Mouse (Mus musculus) CH12F3 (cell line): ENCODE results near the gene E130208F15Rik.

Experiments
- in situ Hi-C: fragments of 300-500 bp; cut with MboI; formaldehyde crosslinking; loops from 2 replicates; pipeline ENCODE4 v1.14.3; 2020; ENCODE audit warnings: low sequenced_read_pairs

Gene E130208F15Rik

DNA sequence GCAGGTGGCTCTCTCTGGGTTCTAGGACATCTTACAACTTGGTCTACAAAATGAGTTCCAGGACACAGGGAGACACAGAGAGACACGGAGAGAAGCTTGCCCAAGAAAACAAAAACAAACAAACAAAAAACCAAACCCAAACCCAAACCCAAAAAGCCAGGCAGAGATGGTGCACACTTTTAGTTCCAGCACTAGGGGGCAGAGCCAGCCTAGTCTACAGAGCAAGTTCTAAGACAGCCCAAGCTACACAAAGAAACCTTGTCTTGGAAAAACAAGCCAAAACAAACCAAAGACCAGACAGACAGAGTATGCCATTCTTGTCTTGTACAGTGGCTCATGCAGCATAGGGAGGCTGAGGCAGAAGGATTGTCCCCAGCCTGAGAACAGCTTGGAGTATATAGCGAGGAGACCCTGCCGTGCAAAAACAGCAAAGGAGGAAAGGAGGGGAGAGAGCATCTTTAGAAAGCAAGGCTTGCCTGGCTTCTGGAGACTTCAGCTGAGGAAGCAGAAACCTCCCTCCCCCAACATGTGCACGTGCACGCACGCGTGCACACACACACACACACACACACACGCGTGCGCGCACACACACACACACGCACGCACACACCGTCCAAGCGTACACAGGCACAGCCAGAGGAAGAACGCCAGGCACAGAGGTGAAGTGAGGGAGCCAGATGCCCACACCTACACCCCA, 15.3 kb upstream of the E130208F15Rik start:
- in situ Hi-C loops = no loop called here

DNA sequence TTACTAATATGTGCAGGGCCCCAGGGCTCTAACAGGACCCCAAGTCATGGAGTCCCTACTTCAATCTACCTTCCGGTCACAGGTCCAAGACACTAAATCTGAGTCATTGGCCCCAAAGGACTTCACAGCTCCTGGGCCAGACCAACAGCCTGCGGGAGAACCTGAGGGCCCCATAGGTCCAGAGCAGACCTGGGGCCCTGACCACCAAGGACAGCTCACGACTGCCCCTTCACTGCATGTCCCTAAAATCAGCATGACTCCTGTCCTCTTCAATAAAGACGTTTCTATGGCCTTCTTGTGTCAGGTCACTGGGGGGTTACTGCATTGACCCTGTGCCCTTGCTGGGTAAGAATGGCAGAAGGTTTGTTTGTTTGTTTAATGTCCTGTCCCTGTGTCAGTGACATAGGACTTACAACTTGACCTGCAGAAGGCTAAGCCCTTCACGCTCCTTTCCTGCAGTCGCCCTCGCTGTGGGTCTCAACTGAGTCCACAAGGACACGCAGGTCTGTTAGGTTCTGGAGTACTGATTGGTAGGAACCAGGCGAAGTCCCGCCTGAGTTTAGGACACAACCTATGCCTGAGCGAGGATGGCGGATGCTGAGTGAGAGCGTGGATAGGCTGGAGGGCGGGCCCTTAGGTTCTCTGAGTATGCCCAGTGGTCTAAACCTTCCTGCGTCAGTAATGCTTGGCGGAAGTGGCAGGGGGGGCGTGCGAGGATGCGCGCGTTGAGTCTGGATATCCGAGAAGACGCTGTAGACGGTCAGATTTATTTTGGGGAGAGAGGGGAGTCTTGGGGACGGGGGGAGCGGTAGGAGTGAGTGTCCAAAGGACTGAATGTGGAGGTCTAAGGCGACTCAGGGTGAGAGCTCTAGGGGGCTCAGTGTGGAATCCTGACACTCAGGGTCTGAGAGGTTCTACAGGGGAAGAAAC, 13.2 kb upstream of the E130208F15Rik start, which contains the start of gene Alkbh6:
Alkbh6 (plus strand) TSS at position 642 of the 930 bp plus-strand sequence.
- in situ Hi-C loops = no loop called here

DNA sequence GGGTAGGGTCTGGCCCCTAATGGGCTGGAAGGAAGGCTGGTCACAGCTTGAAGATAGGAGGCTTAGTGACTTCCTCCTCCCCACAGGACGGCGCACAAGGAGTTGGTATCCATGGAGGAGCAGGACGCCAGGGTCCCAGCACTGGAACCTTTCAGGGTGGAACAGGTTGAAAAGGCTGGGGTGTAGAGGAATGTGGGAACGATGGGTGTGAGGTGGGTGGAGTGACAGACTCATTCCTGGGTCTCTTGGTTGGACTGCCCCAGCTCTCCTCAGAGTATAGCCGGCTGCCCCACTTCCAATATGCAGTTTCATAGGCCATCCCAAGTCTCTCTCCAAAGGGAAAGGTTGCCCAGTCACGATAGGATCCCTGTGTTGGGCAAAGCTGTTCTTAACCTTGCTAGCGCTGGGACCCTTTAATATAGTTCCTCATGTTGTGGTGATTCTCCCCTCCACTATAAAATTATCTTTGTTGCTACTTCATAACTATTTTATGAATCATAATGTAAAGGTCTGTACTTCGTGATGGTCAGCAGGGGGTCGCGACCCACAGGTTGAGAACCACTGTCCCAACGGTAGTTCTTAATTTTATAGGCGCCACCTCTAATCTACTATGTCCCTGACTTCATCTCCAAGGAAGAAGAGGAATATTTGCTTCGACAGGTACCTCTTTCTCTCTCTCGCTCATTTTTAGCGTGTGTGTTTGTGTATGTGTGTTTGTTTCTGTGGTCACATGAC, 12.0 kb upstream of the E130208F15Rik start:
- in situ Hi-C loops = no loop called here

DNA sequence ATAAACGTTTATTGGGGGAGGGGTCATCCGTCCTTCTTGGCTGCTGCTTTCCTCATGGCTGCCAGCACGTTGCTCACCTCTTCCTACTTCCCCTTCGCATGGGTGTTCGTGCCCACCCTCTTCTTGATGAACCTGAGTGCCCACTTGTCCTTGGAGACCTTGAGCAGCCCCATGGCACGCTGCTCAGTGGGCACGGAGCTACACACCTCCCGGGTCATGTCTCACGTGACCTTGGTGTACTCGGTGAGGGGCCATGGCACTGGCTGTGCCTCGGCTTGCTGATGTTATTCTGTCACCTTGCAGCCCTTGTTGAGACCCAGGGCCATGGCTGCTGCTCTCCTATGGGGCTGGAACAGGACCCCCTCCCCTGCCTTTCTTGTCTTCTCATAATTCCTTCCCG, 11.4 kb upstream of the E130208F15Rik start:
- in situ Hi-C loops = no loop called here

DNA sequence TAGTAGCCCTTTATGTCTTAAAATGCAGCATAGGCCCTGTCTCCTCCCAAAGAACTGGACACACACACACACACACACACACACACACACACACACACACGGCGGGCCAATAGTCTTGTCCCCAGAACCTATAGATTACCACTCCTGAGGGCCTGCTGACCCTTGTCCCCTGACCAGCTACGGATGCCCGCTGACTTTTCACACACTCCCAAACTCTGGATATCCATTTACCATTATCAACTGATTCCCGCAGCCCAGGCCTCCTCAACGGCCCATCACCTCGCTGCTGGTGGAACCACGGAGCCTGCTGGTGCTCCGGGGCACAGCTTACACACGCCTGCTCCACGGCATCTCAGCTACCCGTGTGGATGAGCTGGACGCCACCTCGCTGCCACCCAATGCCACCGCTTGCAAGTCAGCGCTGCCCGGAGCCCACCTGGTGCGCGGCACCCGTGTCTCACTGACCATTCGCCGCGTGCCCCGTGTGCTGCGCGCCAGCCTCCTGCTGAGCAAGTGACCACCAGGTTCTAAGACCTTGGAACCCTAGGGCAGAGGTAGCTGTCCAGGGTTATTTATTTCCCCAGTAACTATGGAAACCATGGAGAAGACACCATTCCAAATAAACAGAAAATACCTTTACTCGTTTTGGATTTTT, 7.7 kb upstream of the E130208F15Rik start:
- in situ Hi-C loops = no loop called here

DNA sequence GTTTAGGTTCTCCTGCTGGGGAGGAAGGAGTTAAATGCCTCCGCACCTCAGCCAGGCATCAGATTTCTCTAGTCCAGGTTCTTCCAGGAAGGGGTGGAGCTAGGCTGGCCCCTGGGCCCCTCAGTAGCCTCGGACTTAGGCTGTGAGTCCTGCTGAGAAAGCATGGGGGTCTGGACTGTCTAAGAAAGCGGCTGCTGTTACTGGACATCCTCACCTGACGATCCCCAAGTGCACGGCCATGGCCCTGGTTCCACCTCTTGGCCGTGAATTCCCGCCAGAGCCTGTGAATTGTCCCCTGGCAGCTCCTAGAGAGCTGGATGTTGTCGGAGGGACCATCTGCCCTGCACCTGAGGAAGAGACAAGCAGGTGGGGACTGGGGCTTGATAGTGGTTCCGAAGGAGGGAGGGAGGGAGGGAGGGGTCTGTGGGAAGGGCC, 6.8 kb upstream of the E130208F15Rik start, which contains the start of gene Syne4:
Syne4 (plus strand) TSS at position 87 of the 435 bp plus-strand sequence.
- in situ Hi-C loops = no loop called here

DNA sequence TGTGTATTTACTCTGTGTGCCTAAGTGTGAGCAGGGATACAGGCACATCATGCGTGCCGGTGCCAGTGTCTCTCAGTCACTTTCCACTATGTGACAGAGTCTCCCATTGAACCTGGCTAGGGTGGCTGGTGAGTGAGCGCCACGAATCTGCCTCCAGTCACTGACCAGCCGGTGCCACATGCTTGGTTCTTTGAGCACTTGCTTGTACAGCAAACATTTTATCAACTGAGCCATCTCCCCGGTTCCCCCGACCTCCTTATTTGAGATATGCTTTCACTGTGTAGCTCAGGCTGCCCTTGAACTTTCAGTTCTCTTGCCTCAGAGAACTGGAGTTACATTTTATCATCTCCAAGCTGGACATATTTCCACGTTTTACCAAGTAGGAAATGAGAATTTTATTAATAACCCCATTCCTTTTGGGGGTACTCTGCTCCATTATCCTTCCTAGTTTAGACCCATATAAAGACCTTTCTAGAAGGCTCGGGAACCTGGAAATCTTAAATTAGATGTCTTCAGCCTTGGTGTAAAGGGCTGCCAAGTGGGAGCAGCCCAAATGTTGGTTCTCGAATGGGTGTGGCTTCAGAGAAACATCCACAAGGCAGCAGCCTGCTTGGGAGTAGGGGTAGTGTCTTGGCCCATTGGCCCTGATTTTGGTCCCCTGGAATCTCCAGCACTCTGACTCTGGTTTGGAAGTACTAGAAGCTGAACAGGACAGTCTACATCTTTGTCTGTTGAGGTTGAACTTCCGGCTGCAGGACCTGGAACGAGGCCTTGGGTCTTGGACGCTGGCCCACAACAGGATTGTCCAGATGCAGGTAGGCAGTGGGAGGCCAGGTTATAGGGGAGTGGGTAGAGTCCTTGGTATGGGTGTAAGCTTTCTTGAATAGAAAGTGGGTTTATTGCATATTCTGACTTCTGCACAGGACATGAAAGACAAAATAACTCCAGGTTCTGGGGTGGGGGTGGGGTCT, 5.7 kb upstream of the E130208F15Rik start:
- in situ Hi-C loops = no loop called here

DNA sequence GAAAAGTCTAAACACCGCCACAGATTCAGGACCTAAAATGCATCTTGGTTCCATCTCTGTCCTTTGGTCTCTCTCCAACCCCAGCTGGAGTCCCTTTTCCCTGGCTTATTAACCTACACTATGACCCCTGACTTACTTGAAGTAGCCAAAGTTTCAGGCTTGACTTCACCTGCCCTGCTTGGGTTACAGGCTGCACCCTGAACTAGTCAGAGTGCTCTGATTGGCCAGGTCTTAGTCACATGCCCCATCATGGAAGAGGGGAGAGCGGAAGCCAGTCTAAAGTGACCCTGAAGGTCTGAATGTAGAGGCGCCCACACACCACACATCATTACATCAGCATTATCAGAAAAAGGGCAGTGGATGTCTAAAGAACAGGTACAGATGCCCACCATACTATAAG, 3.4 kb upstream of the E130208F15Rik start:
- in situ Hi-C loops = no loop called here

DNA sequence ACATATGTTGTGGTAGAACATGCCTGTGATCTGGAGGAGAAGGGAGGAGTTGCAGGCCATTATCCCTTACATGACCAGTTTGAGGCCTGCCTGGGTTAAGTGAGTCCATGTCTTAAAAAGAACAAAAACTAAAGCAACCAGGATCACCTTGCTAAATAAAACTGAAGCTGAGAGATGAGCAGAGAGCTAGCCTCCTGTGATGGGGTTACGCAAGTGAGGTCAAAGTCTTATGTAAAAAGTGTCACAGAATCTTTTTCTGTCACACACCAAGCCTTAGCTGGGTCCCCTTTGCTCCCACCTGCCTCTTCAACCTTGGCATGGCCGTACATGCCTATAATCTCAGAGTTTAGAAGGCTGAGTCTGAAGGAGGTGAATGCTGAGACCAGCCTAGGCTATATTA, 594 bp upstream of the E130208F15Rik start:
- in situ Hi-C loops = no loop called here

DNA sequence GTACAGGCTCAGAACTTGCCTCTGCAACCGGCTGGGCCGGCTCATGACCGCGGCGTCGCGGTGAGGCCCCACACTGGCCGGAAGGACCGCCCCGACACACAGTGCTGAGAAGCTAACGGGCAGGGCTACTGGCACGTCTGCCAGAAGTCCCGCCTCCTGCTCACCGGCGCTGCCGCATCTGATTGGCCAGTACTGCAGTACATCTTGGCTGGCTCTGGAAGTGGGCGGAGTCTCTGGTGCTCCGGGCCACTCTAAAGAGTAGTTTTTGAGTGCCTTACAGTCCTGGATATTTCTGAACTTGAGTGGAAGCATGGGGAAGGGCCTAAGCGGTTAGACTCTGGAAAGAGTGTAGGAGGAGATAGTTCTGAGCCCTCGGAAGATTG, 736 bp downstream of the E130208F15Rik start:
- in situ Hi-C loops = no loop called here

DNA sequence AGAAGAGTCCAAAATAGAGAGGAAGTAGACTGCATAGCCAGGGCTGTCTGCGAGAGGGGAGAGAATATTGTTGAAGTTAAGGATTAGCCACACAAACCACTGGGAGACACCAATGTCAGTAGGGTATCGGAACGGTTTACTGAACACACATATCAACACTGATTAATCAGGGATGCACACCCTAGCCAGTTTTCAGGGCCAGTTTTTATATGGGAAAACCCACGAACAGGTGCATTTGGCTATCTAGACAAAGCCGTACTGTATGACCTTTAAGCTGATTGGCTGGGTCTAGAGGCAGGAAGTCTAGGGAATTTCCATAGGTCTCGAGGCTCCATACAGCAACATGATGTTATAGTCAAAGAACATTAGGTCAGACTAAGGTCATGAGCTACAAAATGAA, 1.3 kb downstream of the E130208F15Rik start:
- in situ Hi-C loops = no loop called here

DNA sequence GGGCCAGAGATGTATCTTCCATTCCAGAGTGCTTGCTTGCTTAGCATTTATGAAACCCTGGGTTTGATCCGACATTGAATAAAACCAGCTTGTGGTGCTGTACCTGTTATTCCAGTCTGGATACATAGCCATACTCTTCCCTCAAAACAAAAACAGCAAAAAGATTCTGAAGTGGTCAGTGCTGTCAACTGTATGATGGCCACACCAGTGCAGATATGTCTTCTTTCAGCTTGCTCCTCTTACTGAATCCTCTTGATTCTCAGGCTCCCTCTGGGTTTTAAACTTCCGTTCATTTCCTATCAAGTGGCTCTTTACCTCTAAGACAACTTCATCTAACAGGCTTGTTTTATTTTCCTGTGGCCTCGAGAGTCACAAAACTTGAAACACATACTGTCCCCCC, 2.3 kb downstream of the E130208F15Rik start, which contains the start of gene Sdhaf1:
Sdhaf1 (minus strand) TSS at position 101 of the 400 bp plus-strand sequence.
- in situ Hi-C loops = no loop called here

DNA sequence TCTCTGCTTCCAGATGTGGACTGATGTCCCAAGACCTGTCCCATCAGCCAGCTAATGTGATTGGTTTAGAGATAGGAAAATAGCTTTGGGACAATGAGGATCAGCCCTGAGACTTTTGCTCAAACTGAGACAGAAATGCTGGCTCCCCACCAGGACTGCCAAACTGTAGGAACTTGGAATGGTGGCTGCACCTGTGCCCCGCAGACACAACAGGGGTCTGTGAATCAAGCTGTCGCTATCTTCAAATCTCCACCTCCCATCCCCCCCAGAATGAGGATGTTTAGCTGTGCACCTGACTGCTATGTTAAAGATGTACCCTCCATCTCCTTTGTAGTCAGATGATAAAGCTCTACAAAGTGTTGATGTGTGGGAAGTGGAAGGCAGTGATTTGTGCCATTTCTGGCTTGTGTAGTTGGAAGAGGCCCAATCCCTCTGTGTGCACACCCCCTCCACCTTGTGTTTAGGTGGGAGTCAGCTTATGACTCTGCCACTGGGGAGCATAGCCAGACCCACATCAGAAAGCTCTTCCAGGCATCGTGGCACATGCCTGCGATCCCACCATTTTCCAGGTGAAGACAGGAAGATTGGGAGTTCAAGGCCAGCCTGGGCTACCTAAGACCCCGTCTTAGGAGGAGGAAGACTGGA, 2.9 kb downstream of the E130208F15Rik start:
- in situ Hi-C loops = no loop called here

DNA sequence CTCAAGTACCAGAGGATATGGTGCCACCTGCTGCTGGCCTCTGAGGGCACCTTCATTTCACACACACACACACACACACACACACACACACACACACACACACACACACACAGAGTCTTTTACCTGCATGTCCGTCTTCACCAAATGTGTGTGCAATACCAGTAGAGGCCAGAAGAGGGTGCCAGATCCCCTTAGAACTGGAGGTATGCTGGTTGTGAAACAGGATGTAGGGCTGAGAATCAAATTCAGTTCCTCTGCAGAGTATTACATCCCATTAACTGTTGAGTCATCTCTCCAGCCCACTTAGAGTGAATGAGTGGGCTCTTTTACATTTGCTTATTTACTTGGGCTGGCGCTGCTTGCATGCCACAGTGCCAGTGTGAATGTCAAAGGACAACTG, 3.8 kb downstream of the E130208F15Rik start:
- in situ Hi-C loops = no loop called here

DNA sequence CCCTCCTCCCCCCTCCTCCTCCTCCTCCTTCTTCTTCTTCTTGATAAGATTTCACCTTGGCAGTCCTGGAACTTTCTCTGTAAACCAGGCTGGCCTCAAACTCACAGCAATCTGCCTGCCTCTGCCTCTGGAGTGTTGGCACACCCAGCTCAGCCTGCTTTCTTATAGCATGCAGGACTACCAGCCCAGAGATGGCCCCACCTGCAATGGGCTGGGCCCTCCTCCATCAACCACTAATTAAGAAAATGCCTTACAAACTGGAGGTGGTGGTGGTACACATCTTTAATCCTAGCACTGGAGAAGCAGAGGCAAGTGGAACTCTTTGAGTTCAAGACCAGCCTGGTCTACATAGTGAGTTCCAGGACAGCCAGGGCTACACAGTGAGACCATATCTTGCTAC, 4.9 kb downstream of the E130208F15Rik start:
- in situ Hi-C loops = no loop called here

DNA sequence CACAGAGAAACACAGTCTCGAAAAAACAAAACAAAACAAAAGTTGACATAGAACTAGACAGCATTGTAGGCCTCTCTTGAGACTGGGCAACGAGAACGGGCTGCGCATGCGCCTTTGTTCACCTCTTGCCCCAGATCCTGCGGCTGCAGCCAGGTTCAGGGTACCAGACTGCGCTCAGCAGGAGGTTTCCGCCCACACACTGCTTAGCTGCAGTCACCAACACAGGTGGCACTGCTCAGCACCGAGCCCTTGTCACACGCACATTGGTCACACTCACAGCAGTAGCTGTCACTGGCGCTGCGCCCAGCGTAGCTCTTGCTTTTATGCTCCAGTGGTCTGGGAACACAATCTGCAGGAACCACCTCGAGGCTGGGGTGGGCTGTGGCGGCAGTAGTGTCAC, 5.6 kb downstream of the E130208F15Rik start:
- in situ Hi-C loops = no loop called here

DNA sequence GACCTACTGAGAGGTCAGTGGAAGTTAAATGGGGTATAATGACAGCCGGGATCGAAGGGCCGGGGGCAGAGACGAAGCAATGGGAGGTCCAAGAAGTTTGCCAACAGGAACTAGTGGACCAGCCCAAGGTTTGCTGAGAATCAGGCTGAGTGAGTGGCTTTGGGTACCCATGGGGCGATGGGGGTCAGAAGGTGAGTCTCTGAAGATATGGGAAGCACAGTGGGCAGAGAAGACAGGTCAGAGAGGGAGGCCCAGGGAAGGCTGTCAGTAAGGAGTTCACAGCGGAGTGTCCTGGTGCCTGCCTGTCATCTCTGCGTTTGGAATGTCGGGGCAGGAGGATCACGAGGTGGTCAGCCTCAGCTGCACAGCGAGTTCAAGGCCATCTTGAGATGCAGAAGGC, 6.8 kb downstream of the E130208F15Rik start:
- in situ Hi-C loops = no loop called here

DNA sequence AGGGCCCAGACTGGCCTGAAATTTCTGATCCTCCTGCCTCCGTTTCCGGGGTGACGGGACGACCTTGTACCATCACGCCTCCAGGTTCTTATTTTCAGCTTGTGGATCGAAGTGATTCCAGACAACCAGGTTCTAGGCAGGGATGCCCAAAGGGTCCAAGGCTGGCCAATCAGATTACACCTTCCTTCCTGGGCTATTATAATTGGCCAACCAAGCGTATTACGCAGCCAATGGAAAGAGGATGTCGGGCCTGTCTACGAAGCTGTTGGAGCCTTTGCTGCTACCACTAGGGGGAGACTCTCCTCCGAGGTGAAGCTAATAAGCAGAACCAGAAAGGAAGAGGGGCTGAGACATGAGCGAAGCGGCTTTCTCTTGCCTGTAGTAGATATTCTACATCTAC, 10.3 kb downstream of the E130208F15Rik start:
- in situ Hi-C loops = no loop called here
